Mouse (Mus musculus) bone marrow, adult 2 months (tissue): ENCODE data around the gene Sys1.

Source experiments
- CTCF ChIP-seq: fragments of 200-500 bp; IDR thresholded peaks from 2 replicates; pipeline ENCODE4 v1.5.1; 2011; ENCODE audit warnings: low read length, control low read depth; ENCODE audit not compliant: control insufficient read depth, insufficient read depth
- POLR2A ChIP-seq: fragments of 200-500 bp; IDR thresholded peaks from 2 replicates; pipeline ENCODE4 v1.6.1; 2011; ENCODE audit warnings: low read depth, mild to moderate bottlenecking, control low read depth, low read length, borderline replicate concordance; ENCODE audit not compliant: control insufficient read depth

DNA sequence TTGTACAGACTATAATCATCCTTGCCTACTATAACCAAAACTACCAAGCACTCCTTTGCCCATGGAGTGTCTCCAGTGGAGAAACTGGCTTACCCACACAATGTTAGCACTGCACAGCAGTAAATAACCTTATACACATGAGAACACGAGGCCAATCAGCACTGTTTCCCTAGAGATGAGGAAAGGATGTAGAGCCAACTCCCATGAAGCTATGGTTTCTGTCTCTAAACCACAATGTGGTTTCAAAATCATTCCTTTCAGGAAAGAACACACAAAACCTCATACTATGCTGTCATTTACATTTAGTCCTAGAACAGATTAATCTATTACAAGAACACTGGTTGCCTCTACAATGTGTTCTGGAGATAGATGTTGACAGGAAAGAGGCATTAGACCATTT is 39.6 kb downstream of the Sys1 start:
- no peak for TF ChIP-seq CTCF
- no peak for TF ChIP-seq POLR2A
